ENCODE assay signal across 19 mouse cellular contexts in the genomic region with DNA sequence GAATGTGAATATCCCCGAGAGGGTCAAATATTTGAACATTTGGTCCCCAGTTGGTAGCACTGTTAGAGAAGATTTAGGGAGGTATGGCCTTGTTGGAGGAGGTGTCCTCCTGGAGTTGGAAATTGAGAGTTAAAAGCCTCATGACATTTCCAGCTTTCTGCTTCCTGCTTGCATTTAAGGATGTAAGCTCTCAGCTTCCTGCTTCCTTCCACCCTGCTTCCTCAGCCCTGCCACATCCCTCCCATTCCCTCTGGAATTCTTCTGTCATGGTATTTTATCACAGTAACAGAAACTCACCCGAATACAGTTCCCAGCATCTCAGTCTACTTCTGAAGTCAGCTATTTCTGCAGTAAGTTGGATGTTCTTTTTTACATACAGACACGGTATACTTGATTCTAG.
"Had no signal": no experiment of that assay in that cellular context is flagged by ENCODE, and none has a peak within 500 bp of the region (broad histone marks: within the 10 kb centered on the region; RNA-seq: fewer than 3 reads in every experiment).

No protein-coding gene starts in this region.

- H3K4me3 ChIP-seq: lung, embryonic 15.5 days; midbrain, embryonic 10.5 days; midbrain, embryonic 12.5 days; myocyte; neural tube, embryonic 13.5 days; neural tube, embryonic 15.5 days had no signal

- DNase-seq: lung, adult 18-20 months; lung, postnatal 4 days; midbrain, embryonic 14.5 days; retina, postnatal 1 day; right cerebral cortex, adult 18-20 months; right cerebral cortex, postnatal 25 days; right cerebral cortex, postnatal 4 days; spleen, adult 18-20 months; thymus, adult 18-20 months; thymus, postnatal 14 days; thymus, postnatal 36 days had no signal

- H3K9me3 ChIP-seq: lung, embryonic 15.5 days; midbrain, embryonic 10.5 days; midbrain, embryonic 12.5 days; neural tube, embryonic 13.5 days; neural tube, embryonic 15.5 days had no signal

- ATAC-seq: lung, postnatal 0 days; midbrain, embryonic 16.5 days had no signal

- H3K36me3 ChIP-seq: lung, embryonic 15.5 days; midbrain, embryonic 10.5 days; midbrain, embryonic 12.5 days; neural tube, embryonic 13.5 days; neural tube, embryonic 15.5 days had no signal

- H3K27ac ChIP-seq: lung, embryonic 15.5 days; midbrain, embryonic 10.5 days; midbrain, embryonic 12.5 days; neural tube, embryonic 13.5 days; neural tube, embryonic 15.5 days had no signal

- H3K4me2 ChIP-seq: lung, embryonic 15.5 days; midbrain, embryonic 12.5 days; neural tube, embryonic 13.5 days; neural tube, embryonic 15.5 days had no signal

- H3K9ac ChIP-seq: lung, embryonic 15.5 days; midbrain, embryonic 12.5 days; neural tube, embryonic 13.5 days; neural tube, embryonic 15.5 days had no signal

- H3K27me3 ChIP-seq: lung, embryonic 15.5 days; midbrain, embryonic 12.5 days; neural tube, embryonic 13.5 days; neural tube, embryonic 15.5 days had no signal
